Mouse (Mus musculus) spleen, adult 12 weeks (tissue): ENCODE data around the gene Fdxacb1.

Experiments used
- DNase-seq: peaks from one replicate; pipeline ENCODE4 v3.0.0; 2022; ENCODE audit warnings: low spot score

Fdxacb1 gene

DNA sequence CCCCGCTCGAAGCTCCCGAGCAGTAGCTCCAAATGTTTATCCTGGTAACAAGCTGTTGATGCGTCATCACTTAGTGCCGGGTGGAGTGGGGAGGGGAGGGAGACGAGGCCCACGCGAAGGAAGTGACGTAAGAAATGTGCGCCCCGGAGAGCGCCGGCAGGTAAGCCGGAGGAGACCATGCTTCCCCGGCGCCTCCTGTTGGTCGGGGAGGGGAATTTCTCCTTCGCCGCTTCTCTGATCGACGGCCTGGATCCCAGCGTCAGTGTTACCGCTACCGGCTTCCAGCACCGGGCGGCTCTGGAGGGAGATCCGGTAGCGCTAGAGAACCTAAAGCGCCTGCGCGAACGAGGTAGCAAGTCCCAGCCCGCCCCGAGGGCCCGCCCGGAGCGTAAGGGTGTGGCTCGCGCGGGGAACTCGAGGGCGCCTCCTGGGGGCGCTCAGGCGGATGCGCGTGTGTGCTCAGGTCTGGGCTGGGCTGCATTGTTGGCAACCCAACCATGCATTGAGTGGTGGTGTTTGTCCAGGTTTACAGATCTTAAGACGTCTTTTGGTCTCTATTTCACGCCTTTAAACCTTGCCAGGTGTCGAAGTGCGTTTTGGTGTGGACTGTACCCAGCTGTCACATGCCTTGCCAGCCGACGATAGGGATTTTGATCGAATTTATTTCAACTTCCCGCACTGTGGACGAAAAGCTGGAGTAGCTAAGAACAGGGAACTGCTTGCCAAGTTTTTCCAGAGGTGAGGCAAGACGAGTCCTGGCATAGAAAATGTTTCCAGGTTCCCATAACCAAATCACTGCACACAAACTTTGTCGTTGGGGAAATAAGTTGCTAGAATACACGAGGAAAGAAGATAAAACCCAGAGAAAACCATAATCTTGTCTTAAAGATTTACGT lies at the start of gene Fdxacb1:
TSS of gene Fdxacb1 (plus strand) at position 130 of the 896 bp plus-strand sequence.
- peak; percentile 98 for DNase-seq

DNA sequence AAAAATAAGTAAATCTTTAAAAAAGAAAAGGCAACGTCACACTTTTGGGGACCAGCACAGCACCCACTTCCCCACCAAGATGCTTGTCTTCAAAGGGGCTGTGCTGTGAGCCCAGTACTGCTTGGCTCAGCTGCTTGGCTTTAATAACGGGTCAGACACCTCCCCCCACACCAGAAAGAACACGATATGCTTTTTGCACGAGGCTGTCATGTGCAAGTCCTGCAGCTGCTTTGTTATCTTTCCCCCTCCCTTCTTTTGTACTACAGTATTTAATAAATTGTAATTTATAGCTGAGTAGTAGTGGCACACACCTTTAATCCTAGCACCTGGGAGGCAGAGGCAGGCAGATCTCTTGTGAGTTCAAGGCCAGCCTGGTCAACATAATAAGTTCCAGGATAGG lies 49.2 kb upstream of the Fdxacb1 start:
- DNase-seq = no peak

DNA sequence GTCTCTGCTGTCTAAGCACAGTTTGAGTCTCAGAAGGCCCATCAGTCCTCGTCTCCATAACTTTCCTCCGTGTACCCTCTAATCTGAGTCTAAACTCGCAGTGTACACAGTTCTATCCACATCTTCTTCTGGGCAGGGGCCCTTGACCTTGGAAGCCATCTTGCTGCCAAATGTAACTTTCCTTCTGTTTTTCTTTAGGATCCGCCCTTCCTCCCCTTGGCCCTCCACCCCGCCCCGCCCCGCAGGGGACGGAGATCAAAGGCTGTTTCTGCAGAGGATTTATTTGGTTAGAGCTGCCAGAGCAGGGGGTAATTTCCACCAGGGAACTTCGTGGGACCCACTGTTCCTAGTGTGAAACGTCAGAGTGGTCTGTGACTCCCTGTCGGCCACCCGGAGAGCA lies 47.0 kb upstream of the Fdxacb1 start:
- DNase-seq = no peak

DNA sequence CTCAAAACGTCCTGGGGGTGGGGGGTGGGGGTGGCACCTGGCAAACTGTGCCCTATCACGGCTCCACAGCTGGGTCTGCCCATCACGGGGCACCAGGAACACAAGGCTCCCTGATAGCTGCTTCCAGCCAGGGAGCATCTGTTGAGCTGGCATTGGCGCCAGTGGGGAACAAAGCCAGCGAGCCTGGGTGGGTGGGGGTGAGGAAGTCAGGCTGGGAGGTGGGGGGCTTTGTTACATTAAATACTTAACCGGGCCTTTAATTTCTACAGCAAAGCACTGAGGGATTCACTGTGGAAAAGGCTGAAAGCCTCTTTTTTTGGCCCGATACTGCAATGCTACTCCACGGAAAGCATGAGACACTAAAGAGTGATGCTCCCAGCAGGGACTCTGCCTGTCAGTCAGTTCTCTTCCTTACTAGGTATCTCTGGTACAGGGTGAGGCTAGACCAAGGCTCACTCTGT lies 45.6 kb upstream of the Fdxacb1 start:
- no peak for DNase-seq

DNA sequence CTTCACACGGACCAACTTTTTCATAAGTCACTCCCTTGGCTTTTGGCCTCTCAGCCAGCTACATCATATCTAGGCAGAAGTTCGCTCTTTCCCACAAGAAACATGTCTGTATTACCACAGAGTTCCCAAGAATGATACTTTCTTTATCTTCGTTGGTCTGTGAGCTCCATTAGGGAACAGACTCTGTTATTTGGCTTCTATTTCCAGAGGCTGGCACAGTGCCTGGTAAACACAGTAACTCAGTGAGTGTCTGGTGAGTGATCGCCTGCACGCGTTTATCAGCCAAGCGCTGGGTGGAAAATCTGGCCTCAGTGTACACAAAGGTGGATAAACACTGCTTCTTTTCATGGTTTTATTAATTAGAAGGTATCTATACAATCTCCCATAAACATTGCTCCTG lies 44.6 kb upstream of the Fdxacb1 start:
- no peak for DNase-seq

DNA sequence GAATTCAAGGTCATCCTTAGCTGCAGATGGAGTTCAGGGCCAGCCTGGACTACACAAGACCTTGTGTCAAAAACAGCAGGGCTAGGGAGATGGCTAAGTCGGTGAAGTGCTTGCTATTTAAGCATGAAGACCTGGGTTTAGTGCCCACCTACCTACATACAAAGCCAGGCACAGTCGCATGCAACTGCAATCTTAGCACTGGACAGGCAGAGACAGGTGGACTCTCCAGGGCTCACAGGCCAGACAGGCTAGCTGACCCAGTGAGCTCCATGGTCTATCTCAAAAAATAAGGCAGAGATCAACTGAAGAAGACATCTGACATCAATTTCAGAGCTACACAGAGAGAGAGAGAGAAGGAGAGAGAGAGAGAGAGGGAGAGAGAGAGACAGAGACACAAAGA lies 43.9 kb upstream of the Fdxacb1 start:
- no peak for DNase-seq

DNA sequence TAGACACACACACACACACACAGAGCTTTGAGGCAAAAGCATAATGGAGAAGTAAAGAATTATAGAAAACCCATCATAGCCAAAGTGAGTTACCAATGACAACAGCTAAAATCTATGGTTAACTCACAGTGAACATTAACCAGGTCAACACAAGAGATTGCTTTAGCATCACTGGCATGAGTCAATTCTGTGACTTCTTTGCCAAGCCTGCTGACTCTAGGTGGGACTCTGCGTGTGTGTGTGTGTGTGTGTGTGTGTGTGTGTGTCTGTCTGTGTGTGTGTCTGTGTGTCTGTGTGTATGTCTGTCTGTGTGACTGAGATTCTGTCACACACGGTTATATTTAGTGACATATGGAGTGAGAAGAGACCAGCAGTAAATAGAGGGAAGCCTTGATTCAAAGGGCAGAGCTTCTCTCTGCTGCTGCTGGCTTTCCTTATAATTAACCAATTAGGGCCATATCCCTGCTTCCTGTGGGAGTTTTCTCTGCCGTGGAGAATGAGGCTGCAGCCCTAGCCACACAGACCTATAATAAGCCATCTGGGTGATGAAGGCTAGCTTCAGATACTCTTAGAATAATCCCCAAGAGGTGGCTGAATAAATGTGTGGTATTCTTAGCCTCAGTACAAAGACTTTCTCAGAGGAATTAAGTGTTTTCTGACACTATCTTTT lies 43.2 kb upstream of the Fdxacb1 start:
- no peak for DNase-seq

DNA sequence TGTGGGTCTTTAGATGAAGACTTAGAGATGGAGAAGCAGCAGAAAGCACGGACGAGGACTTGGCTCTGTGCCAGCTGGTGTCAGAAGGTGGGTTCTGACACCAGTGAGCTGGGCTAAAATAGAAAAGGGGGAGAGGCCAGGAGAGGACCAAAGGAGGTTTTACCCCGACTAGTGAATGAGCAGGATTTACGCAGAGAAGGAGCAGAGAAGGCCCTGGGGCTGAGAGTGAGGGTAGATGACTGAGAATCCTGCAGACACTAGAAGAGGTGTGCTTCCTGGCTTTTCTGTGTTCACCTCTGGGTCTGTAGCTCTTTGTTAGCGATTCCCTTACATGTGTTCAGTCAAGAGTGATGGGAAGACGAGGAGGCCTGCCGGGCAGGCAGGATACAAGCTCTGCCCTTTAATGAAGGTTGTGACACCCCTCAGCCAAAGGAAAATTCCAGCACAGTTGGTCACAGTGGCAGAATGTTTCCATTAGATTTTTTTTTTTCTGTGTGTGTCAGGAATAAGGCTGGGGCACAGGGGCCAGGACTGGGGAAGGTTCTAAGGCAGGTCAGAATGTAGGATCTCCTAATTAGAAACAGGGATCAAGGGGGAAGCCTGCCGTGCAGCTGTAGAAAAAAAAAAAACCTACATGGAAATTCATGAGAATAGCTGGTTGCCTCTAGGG lies 42.0 kb upstream of the Fdxacb1 start:
- no peak for DNase-seq

DNA sequence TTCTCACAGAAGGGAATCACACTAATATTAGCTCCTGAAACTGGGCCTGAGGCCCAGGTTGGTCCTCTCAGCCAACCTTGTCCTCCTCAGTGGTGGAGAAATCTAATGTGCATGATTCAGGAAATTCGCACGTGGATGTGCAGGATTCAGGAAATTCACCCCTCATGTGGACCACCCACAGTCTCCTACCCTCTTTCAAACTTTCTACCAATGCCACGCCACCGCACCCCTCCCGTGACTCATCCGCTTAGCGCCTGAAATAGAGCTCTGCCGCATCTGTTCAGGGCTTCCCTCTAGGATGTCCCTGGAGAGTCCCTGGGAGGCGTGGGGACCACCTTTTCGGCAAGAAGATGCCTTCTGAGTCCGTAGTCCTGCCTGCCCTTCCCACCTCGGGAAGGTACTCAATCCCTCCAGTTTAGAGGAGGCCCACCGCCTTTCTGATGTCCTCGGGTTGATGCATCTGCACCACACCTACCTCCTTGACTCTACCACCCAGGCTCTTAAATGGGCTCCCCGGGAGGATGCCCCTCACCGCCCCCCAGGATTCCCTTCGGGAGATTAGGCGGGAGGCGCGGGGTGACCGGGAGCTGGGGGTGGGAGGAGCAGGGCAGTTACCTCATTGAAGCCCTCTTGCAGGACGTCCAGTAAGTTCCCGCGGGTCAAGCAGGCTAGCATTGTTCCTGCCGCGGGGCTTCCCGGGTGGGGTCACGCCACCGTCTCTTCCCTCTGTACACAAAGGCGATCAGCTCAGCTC lies 40.7 kb upstream of the Fdxacb1 start:
- DNase-seq = no peak

DNA sequence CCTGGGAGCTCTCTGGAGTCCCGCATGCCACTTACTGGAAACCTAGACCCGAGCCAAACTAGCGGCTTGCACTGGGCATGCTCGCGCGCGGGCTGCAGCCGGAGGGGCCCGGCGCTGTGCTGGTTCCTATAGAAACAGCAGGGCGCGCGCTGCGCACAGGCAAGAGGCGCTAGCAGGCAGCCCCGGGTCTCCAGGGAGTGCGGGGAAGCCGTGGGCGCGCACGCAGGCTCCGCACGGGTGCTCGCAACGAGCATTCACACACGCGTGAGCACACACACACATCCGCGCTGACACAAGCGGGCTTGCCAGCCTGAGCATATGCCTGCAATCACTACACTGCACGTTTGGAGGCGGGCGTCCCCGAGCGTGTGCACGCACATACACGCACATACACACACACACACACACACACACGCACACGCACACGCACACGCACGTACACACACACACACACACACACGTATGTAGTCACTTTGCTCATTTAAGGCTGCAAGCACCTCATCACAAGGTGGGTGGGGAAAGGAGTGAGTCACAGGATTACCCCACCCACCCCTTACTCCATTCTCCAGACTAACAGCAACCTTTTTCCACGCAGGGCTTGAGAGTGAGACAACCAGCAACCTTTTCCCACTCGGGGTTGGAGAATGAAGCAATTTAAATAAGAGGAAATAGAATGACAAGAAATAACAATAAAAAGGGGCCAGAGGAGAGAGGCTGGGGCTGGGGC lies 39.9 kb upstream of the Fdxacb1 start:
- no peak for DNase-seq

DNA sequence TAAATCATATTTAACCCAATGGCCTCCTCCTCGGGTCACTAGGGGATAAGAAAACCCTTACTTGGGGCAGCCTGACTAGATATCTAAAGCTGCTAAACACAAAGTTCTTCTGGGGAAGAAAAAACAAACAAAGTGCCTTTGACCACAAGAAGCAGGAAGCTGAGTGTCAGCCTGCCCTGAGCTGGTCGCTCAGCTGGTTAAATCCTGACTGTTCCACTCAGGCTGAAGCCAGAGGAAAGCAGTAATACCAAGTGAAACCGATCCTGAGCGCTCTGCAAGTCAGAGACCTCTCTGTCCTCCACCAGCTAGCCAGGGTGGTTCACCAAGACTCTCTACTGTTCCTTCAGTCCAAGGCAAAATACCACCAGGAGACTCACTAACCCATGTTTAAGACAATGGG lies 38.4 kb upstream of the Fdxacb1 start:
- no peak for DNase-seq

DNA sequence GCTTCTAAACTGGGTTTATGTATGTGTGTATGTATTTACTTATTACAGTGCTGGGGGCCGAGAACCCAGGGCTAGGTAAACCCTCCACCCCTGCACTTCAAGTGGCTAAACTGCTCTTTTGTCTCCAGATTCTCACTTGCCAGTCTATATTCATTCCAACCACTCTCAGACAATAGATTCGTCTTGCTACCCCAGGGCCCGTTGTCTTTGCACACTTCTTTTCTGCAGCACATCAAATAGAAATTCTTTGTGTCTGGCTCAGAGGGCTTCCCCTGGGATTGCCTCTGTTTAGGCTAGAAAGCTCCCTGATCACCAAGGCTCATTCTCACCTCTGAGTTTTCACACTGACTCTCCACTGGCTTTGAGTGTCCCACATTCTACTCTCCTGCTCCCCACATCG lies 35.5 kb upstream of the Fdxacb1 start:
- no peak for DNase-seq

DNA sequence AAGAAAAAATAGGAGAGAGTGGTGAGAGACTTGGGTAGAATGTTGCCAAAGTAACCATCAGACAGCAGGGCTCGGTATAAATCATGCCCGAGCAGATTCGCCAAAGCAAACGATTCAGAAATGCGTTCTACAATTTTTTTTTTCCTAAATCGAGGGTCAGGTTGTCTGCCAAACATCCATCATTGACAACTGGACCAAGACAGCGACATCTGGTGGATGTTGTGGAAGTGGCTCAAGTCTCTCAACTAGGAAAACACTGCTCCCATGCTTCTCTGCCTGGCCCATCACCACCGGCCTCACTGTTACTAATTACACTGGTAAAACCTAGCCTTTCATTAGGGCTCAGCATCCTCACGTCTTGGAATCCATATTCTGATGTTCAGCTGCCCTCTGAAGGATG lies 33.0 kb upstream of the Fdxacb1 start:
- DNase-seq = no peak

DNA sequence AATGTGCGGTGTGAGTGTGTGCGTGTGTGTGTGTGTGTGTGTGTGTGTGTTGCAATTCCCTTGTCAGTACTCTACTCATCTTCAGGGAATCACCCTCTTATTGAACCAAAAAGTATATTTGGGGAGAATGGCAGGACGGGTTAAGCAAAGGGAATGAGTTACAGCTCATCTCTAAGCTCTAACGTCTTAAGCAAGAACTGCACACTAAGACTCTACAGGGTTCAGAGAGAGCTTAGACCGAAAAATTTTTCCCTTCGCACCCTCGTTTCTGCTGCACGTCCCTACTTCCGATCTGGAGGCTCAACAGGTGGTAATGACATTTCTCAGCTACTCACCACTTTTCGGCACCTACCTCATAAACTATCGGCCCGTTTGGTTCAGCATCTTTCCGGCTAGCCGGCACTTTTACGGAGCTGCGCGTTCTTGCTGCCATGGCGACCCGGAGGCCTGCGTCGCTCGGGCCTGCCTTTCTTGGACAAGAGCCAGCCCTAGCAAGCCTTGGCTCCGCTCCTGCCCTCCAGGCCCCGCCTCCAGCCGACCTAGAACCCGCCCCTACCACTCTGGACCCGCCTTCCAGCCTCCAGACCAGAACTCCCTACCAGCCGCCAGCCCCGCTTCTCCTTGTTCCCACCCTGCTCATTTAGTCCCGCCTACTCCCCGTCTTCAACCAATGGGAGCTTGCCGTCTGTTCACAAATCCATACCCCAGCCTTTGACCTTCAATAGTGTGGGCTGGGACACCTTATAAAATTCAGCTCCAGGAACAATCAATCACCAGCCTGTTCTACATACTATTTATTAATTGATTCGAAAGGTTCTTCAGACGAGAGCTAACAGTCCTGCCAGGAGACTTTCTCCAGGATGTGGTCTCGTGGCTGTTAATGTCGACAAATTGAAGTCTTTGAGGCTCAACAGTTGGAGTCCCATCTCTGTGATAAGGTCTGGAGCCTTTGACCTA lies 28.8 kb upstream of the Fdxacb1 start, which contains the start of gene Dixdc1:
TSS of gene Dixdc1 (minus strand) at position 604 of the 957 bp plus-strand sequence.
- peak; percentile 76 for DNase-seq

DNA sequence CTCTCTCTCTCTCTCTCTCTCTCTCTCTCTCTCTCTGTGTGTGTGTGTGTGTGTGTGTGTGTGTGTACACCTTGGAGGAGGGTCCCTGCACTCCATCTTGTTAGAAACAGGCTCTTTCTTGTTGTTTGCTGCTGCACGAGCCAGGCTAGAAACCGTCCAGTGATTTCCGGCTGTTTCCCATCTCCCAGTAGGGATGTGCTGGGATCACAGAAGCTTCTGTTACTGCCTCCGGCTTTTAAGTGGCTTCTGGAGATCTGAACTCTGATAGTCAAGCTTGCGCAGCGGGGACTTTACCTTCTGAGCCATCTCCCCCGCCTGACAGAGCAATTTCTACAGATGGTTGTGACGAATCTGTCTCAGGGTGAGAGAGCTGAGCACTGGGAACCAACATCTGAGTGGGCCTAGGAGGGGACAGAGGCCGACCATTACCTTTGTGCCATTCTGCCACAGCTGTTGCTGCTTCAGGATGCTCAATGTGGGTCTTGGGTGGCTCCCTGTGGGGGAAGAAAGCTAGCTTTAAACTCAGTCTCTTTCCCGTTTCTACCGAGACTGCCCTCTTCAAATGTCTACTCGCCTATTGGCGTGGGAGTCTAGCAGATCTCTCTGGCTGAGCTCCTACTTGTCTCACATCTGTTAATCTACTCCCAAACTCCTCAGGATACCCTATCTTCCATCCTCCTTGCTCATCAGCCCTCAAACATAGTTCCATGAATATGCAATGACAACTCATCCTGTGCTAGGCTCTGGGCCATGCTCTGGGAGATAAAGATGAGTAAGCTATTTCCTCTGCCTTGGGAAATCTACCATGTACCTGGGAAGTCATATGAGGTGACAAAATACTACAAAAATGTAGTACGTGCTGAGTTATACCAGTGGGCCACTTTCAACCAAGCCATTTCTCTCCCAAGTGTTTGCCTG lies 26.9 kb upstream of the Fdxacb1 start:
- no peak for DNase-seq

DNA sequence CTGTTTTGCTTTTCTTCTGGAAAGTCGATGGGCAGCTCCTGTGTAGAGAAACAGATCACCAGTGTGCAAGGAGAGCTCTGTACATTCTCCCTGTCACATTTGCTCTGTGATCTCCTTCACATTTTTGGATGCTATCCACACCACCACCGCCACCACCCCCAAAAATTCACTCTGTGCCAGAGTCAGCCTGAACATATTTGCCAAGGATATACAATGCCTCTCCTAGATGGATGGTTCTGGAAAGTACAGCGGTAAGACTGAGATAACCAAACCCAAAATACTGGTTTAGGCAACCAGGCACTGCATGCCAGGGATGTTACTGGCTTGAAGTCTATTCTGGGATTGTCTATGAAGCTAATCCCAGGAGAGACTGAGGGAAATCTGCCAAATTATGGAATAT lies 25.8 kb upstream of the Fdxacb1 start:
- DNase-seq = no peak

DNA sequence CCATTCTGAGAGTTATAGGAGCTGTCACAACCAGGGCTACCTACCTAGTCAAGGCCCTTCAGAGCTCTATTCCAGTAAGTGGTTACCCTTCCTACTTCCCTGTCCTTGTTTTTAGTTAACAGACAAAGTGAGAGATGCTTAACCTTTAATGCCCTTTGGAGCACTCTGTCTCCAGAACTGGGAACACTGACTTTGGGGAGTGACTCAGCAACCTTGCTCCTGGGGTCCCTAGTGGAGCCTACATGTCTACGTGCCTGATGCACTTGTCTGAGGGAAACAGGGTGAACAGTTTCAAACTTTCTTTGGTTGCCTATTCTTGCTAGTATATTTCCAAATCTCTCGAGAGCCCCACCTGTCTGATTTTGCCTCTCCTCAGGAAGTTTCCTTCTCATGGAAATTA lies 25.3 kb upstream of the Fdxacb1 start:
- no peak for DNase-seq

DNA sequence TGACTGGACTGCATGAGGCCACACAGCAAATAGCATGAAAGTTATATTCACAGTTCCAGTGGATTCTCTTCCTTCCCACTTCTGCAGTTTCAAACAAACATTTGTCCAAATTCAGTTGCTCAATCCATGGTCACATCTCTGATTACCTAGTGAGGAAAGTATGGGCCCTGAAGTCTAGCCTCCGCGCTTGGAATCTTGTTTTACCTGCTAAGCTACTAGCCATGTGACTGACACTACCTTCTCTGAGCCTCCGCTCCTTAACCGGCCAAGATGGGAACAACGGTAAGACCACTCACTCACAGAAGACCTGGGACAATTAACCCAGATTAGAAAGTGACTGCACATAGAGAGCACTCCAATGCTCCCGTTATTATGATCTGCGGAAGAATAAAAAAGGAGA lies 22.2 kb upstream of the Fdxacb1 start:
- no peak for DNase-seq

DNA sequence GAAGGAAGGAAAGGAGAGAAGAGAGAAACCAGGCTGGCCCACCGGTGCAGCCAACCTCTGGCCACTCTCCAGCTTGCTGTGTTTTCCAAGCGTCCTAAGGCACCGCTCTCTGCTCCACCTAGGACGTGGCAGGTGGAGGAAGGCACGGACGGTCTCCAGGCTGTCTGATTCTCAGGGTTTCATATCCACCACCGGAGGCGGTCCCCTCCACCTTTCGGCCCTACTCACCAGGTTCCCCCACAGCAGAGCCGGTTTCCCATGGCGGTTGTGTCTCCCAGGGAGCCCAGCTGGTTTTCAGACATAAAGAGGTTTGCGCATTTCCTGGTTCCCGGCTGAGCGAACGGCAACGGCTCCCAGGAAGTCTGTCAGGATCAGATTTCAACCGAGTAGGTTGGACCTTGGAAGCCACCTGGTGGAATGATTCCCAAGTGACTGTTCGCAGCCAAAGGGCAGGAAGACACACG lies 21.8 kb upstream of the Fdxacb1 start, which contains the start of gene 2310030G06Rik:
TSS of gene 2310030G06Rik (minus strand) at position 323 of the 464 bp plus-strand sequence.
- DNase-seq = no peak
